In the genomic region with DNA sequence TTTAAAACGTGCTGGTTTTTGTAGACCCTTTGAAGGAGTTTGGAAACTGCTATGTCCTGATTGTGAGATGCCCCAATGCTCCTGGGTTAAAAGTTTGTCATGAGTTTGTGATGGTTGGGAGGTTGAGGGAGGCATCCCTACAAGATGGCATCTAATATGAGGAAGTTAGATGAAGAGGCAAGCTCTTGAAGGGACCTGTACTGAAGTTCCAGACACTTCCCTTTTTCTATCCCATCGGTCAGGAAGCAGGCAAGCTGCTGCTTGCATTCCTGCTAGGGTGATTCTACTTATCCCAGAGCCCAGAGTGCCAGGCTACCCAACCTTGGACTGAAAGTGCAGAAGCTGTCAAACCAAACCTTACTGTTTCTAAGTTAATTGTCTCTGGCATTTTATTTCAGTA, we compare ENCODE assay signal across 10 mouse cellular contexts.
"Had no signal": no experiment of that assay in that cellular context is flagged by ENCODE, and none has a peak within 500 bp of the region (broad histone marks: within the 10 kb centered on the region; RNA-seq: fewer than 3 reads in every experiment).

No protein-coding gene starts in this region.

- ATAC-seq: midbrain, embryonic 16.5 days had no signal

- DNase-seq: lung, adult 18-20 months; lung, embryonic 14.5 days; lung, postnatal 10 days; lung, postnatal 4 days; midbrain, embryonic 14.5 days; right cerebral cortex, postnatal 14 days; thymus, adult 2 months; thymus, postnatal 25 days; thymus, postnatal 4 days had no signal
